Mouse (Mus musculus) left cerebral cortex, adult 9 months (tissue): ENCODE results near the gene Rpl36al.
"Not testable (repeated sequence)": the region's sequence is repeated elsewhere in the genome, so short reads cannot be mapped to it uniquely, and the experiment has no call there.

Experiments used
- DNase-seq, 2 experiments: peaks; one replicate each; pipeline ENCODE4 v3.0.0; 2022; ENCODE audit warnings: low spot score in 2 of 2

The Rpl36al gene

DNA sequence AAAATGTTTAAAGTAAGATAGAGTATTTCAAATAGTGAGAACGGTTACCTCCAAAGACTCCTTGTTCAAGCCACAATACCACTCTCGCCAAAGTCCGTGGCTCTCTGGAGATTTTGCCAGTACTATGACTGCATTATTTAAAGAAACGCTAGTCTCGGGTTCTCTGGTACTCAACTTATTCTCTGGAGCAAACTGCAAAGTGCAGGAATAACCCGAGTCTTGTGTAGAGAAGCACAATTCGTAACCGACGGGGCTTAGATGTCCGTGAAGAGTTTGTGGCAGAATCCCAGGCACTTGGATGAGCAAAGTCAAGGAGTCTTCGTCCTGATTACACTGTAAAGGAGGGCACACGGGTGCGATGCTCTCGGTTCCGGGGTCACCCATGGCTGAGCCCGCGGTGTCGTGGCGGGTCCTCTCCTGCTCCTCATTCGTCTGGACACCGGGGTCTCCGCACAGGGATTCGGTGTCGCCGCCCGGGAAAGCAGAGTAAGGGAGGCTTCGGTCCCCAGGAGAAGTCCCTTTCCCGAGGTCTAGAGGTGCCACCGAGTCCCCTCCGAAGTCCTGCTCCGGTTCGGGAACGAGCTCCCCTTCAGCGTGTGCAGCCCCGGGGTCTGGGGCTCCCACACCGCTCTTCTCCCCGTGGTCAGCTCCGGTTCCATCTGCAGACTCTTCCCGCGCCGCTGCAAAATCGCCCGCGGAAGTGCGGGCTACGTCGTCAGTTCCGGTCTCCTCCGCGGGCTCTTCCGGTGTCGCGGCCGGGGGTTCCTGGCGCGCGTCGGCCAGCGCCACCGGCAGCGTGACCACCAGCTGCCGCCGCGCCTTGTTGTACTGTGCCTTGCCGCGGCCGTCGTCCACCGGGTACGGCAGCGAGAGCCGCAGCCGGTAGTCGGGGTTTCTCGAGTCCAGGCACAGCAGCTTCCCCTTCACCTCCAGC, 12.8 kb upstream of the Rpl36al start, which contains the start of gene Gm49383:
Gm49383 (minus strand) TSS at position 661 of the 934 bp plus-strand sequence.
- DNase-seq = peak in 1 of 2 experiments; percentile 63

GRCm38 (mm10) chr12:69192637-69193036, 8.8 kb upstream of the Rpl36al start:
- no peak for DNase-seq

GRCm38 (mm10) chr12:69191396-69191795, 7.5 kb upstream of the Rpl36al start:
- no peak for DNase-seq

DNA sequence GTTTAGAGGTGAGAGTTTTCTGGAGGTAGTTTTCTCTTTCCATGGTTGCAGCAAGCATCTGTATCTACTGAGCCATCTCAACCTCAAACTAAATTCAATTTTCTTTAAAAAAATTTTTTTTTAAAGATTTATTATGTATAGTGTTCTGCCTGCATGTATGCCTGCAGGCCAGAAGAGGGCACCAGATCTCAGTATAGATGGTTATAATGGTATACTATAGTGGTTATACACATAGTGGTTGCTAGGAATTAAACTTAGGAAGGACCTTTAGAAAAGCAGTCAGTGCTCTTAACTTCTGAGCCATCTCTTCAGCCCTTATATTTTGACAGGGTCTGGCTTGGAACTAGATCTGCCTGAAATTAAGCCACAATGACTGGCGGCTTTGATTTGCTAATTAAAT, 6.6 kb upstream of the Rpl36al start:
- DNase-seq = no peak

- no peak for DNase-seq
These were observed 6.2 kb upstream of the Rpl36al start for GRCm38 (mm10) chr12:69190074-69190473.

DNA sequence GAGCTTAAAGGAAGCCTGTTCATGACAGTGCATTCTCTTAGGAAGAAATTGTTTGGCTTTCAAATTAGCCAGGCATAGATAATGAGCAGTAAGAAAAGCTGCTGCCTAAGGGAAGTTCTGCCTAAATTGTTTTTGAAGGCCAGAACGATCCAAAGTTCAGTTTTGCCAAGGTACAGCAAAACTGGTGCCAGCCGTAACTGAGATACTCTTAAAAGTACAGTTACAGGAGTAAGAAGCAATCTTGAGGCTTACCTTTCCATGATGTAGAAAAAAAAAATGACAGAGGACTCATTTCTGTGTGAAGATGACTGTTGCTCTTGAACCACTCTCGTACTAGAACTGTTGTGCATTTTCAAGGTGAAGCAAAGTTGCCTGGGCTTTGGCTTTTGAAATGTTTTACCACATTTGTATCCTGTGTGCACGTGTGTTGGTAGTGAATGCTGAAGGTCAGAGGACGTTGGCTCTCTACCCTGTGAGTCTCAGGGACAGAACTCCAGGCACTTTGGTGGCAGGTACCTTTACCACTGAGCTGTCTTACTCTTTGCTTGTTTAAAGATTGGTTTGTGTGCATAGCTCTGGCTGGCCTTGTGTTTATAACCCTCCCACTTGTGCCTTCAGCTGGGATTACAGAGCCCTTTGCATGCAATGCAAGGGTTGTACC, 3.1 kb upstream of the Rpl36al start:
- DNase-seq = no peak

- no peak for DNase-seq
These were observed 1.5 kb upstream of the Rpl36al start for GRCm38 (mm10) chr12:69185371-69185770.

GRCm38 (mm10) chr12:69184342-69185295, 736 bp upstream of the Rpl36al start:
- DNase-seq = peak in 1 of 2 experiments; percentile 46

DNA sequence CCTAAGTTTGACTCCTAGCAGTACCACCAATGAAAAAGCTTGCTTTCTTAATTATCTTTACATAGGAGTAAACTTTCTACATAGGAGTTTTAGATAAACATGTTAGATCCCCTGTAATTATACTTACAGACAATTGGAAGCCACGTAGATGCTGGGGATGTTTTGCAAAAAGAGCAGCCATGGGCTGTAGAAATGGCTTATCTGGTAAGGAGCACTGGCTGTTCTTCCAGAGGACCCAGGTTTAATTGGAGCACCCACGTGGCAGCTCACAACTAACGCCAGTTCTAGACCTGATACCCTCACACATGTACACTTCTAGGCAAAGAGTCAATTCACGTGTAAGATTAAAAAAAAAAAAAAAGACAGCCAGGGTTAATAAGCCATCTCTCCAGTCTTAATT, 2.1 kb downstream of the Rpl36al start:
- DNase-seq = no peak

- no peak for DNase-seq
These were observed 4.5 kb downstream of the Rpl36al start for GRCm38 (mm10) chr12:69179371-69179770.

- no peak for DNase-seq
These were observed 6.4 kb downstream of the Rpl36al start for GRCm38 (mm10) chr12:69177526-69177925.

GRCm38 (mm10) chr12:69175975-69176374, 7.9 kb downstream of the Rpl36al start:
- no peak for DNase-seq

- DNase-seq = no peak
These were observed 12.6 kb downstream of the Rpl36al start for GRCm38 (mm10) chr12:69171307-69171706.

GRCm38 (mm10) chr12:69168461-69169106, 15.3 kb downstream of the Rpl36al start, which contains the start of gene Lrr1:
Gene Lrr1 (plus strand): TSS chr12:69168814.
- peak; percentile 58 to 91 for DNase-seq

DNA sequence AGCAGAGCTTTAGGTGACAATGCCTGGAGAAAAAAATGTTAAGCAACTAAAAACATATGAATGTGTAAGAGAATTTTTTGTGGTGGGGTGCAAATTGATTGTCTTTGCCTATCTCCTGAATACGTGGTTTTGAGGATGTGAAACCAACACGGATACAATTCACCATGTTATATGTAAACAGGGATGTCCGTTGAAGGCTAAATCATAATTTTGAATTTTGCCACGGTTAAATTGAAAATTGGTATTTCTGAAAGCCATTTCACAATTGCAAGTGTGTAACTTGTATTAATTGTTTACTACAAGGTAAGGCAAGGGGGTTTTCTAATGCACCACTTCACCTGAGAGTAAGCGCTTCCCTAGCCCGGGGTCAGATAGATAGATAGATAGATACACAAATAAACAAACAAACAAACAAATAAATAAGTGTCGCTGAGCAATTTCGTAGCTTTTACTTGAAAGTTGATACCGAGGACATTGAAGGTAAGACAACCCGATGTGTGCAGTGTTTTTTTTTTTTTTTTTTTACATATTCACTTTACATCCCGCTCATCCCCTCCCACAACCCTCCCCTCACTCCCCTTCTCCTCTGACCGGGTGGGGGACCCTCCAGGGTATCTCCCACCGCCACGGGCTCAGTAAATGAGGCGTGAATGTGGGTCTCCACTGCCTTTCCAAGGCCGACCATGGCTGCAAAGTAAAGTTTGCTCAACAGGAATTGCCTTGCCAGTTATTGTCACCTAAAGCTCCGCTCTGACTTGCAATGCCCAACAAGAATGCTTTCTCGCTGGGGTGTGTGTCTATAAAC, 16.0 kb downstream of the Rpl36al start:
- no peak for DNase-seq

DNA sequence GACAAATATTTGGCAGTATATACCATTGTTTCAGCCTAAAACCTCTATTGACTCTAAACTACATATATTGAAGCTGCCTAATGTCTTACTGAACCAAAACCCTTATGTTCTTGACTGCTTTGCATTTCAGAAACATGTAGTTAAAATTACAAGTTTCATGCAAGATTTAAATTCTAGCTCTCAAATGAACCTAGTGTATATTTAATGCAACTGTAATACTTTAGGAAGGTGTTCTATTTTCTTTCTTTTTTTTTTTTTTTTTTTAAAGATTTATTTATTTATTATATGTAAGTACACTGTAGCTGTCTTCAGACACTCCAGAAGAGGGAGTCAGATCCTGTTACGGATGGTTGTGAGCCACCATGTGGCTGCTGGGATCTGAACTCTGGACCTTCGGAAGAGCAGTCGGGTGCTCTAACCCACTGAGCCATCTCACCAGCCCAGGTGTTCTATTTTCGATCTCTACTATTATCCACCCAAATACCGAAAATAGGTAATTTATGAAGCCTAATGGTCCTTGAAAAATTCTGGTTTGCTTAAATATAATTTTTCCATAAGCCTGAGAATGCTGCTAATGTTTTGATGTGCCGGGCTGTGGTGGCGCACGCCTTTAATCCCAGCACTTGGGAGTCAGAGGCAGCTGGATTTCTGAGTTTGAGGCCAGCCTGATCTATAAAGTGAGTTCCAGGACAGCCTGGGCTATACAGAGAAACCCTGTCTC, 16.9 kb downstream of the Rpl36al start:
- DNase-seq = not testable (repeated sequence)

- no peak for DNase-seq
These were observed 19.0 kb downstream of the Rpl36al start for GRCm38 (mm10) chr12:69164904-69165303.

DNA sequence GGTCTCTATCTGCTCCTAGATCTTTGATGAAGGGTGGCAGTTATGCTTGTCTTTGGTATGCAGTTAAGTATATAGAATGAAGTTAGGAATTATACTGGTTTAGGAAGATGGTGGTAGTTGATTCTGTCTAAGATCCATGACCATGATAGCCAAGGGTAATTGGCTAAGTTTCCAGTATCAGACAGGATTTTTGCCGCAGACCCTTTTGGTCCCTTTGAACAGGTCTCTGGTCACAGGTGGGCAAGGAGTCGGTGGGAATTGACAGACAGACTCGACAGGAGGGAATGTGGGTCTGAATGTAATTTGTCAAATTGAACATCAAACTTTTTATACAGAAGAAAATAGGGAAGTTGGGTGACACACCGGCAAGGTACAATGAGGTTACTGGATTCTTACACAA, 20.3 kb downstream of the Rpl36al start:
- not testable (repeated sequence) for DNase-seq

- DNase-seq = not testable (repeated sequence)
These were observed 23.2 kb downstream of the Rpl36al start for GRCm38 (mm10) chr12:69160677-69161076.

GRCm38 (mm10) chr12:69159578-69159940, 24.3 kb downstream of the Rpl36al start:
- DNase-seq = peak in 1 of 2 experiments; percentile 31
